Mouse (Mus musculus) bone marrow macrophage, adult 2 months (primary cell): Measurements from ENCODE around the gene Qtrt2. TPM values are rescaled to one million over a fixed set of nuclear protein-coding genes. Genes with fewer than 3 reads are reported as not detected.

Experiments used
- H3K27ac ChIP-seq: 2 replicates; pipeline ENCODE4 v1.5.1; 2012; ENCODE audit warnings: low read depth, low read length; ENCODE audit not compliant: insufficient read depth
- H3K4me1 ChIP-seq: 2 replicates; pipeline ENCODE4 v1.6.1; 2012; ENCODE audit warnings: low read length; ENCODE audit not compliant: control insufficient read depth, insufficient read depth
- H3K4me3 ChIP-seq: 2 replicates; pipeline ENCODE4 v1.5.1; 2012; ENCODE audit warnings: mild to moderate bottlenecking, low read length, moderate library complexity; ENCODE audit not compliant: insufficient read depth
- CTCF ChIP-seq: IDR thresholded peaks from 2 replicates; pipeline ENCODE4 v1.5.1; 2012; ENCODE audit warnings: low read depth, mild to moderate bottlenecking, low read length, moderate library complexity
- POLR2A ChIP-seq: IDR thresholded peaks from 2 replicates; pipeline ENCODE4 v1.6.1; 2012; ENCODE audit warnings: mild to moderate bottlenecking, low read depth, low read length, borderline replicate concordance
- polyA plus RNA-seq: library from polyadenylated mRNA; stranded (reverse); fragments of >200 nt; gene quantifications from 2 replicates; pipeline ENCODE4 v1.2.4, GENCODE M21; 2012; ENCODE audit not compliant: missing spikeins, insufficient read depth, insufficient read length

Qtrt2 gene
- polyA plus RNA-seq, 1 experiment: 7.3 TPM

DNA sequence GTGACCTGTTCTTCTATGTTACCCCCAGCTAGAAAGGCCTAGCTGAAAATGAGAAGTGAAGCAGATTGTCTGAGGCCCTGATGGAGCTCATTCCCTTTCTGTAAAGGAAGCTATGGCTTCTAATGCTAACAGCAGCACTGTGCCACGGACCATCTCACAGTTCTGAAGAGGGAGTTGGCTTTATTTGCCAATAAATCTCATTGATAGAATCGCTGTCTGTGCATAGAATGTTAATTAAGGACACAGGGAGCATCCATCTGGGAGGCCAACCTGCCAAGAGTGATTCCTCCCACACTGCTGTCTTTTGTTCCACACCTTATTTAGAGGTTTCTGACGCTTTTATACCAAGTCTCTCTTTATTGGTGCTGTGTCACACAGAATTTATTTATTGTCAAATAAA is 4.9 kb upstream of the Qtrt2 start:
- no peak overlapping the region for H3K4me3 ChIP-seq
- H3K27ac ChIP-seq: no peak overlapping the region
- H3K4me1 ChIP-seq: peaks cover 9% of the 10 kb centered on the region
- TF ChIP-seq POLR2A (no peak), CTCF (no peak)

GRCm38 (mm10) chr16:43930577-43930976 is 4.0 kb upstream of the Qtrt2 start:
- Histone ChIP-seq H3K4me1 (peaks cover 9% of the 10 kb centered on the region), H3K4me3 (no peak overlapping the region), H3K27ac (peak overlapping the region; percentile 50)
- TF ChIP-seq CTCF (no peak), POLR2A (no peak)

- Histone ChIP-seq H3K4me1 (peaks cover 9% of the 10 kb centered on the region), H3K27ac (no peak overlapping the region), H3K4me3 (no peak overlapping the region)
- no peak for TF ChIP-seq CTCF
- no peak for TF ChIP-seq POLR2A
Measured at GRCm38 (mm10) chr16:43925846-43926245, 763 bp downstream of the Qtrt2 start.

DNA sequence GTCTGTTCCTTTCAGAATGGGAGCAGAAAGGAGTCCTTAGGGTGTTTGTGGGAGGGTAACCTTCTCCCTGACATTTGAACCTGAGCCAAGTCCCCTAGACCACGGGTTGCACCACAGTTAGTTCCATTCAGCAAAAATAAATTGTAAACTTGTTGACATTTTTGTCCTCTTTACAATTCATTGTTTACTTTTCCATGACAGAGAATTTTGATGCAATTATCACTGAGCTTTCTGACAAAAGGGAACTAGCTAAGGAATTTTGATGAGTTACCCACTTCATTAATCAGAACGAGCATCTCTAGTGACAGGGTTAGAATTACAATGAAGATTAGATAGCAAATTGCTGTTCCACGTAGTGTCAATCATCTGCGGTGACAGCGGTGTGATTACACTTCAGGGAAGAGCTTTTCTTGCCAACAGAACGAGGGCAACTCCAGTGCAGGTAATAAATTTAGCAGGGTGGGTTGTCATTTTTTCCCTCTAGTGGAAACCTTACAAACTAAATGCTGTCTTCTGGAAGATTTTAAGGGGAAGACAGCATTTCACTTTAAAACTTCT is 1.5 kb downstream of the Qtrt2 start:
- peaks cover 5% of the 10 kb centered on the region for H3K4me1 ChIP-seq
- no peak for TF ChIP-seq POLR2A
- no peak overlapping the region for H3K27ac ChIP-seq
- H3K4me3 ChIP-seq: no peak overlapping the region

DNA sequence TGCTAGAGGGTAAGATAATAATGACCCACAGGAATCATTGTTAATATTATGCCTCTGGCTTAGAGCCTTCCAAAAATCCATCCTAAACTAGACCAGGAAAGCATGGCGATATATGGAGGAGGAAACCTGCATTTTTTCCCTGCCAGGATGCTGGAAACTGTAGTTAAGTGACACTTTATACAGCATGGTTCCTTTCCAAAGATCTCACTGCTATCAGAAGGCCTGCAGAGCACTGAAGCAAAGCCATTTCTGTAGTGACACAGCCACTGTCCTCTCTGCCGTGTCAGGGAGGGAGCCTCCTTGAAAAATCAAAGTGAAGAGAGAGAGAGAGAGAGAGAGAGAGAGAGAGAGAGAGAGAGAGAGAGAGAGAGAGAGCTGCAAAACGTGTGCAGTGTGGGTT is 4.0 kb downstream of the Qtrt2 start:
- Histone ChIP-seq H3K4me3 (no peak overlapping the region), H3K4me1 (no peaks in the 10 kb centered on the region)
- TF ChIP-seq POLR2A (no peak), CTCF (no peak)

GRCm38 (mm10) chr16:43922024-43922423 is 4.6 kb downstream of the Qtrt2 start:
- no peak overlapping the region for H3K4me3 ChIP-seq
- no peak overlapping the region for H3K27ac ChIP-seq

More for the DNA sequence above, 4.0 kb downstream of the Qtrt2 start:
- H3K27ac ChIP-seq: no peak overlapping the region

DNA sequence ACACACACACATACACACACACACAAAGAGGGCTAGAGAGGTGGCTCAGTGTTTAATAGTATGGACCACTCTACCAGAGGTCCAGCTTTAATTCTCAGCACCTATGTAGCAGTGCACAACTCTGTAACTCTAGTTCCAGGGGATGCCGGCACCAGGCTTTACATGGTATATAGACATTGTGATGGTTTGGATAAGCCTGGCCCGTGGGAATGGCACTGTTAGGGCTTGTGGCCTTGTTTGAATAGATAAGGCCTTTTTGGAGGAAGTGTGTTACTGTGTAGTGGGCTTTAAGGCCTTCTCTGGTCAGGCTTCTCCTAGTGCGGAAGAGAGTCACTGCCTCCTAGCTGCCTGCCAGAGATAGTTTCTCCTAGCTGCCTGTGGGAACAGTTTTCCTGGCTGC is 7.7 kb downstream of the Qtrt2 start:
- Histone ChIP-seq H3K27ac (no peak overlapping the region), H3K4me3 (no peak overlapping the region), H3K4me1 (no peaks in the 10 kb centered on the region)
- no peak for TF ChIP-seq CTCF
- TF ChIP-seq POLR2A: no peak

More at GRCm38 (mm10) chr16:43922024-43922423, 4.6 kb downstream of the Qtrt2 start:
- no peak for TF ChIP-seq CTCF
- TF ChIP-seq POLR2A: no peak
- no peaks in the 10 kb centered on the region for H3K4me1 ChIP-seq

GRCm38 (mm10) chr16:43908881-43909280 is 17.7 kb downstream of the Qtrt2 start:
- Histone ChIP-seq H3K4me1 (no peaks in the 10 kb centered on the region), H3K4me3 (no peak overlapping the region), H3K27ac (no peak overlapping the region)
- no peak; the same call in 1 of the 2 replicates for TF ChIP-seq CTCF
- no peak for TF ChIP-seq POLR2A

GRCm38 (mm10) chr16:43900571-43900970 is 26.0 kb downstream of the Qtrt2 start:
- no peak for TF ChIP-seq CTCF
- no peak for TF ChIP-seq POLR2A
- H3K4me3 ChIP-seq: no peak overlapping the region
- no peak overlapping the region for H3K27ac ChIP-seq
- H3K4me1 ChIP-seq: no peaks in the 10 kb centered on the region

GRCm38 (mm10) chr16:43900138-43900537 is 26.5 kb downstream of the Qtrt2 start:
- no peaks in the 10 kb centered on the region for H3K4me1 ChIP-seq
- H3K27ac ChIP-seq: no peak overlapping the region
- TF ChIP-seq POLR2A (no peak), CTCF (no peak)
- H3K4me3 ChIP-seq: no peak overlapping the region

GRCm38 (mm10) chr16:43894501-43894900 is 32.1 kb downstream of the Qtrt2 start:
- TF ChIP-seq CTCF: no peak
- TF ChIP-seq POLR2A: no peak
- peaks cover 5% of the 10 kb centered on the region; the same call in 1 of the 2 replicates for H3K4me1 ChIP-seq
- H3K27ac ChIP-seq: no peak overlapping the region
- H3K4me3 ChIP-seq: no peak overlapping the region
